Mouse (Mus musculus) ES-E14 (cell line): ENCODE data around the gene Nme3. TPM values are rescaled to one million over a fixed set of nuclear protein-coding genes. Genes with fewer than 3 reads are reported as not detected.

Experiments used
- DNase-seq: peaks from one replicate; pipeline ENCODE4 v3.0.0-alpha.2; 2013; ENCODE audit warnings: low read depth, low spot score
- H3K27ac ChIP-seq: 2 replicates; pipeline ENCODE4 v1.5.1; 2012; ENCODE audit warnings: low read depth, mild to moderate bottlenecking, low read length, moderate library complexity, mixed read lengths; ENCODE audit not compliant: poor library complexity, insufficient read depth, severe bottlenecking
- H3K36me3 ChIP-seq: 2 replicates; pipeline ENCODE4 v1.6.1; 2012; ENCODE audit warnings: mild to moderate bottlenecking, low read length, moderate library complexity, mixed read lengths; ENCODE audit not compliant: control insufficient read depth, poor library complexity, insufficient read depth, severe bottlenecking
- H3K4me1 ChIP-seq, 2 experiments: fragments of 150-350 bp in 1 of 2; sonication (generic) in 1 of 2; 2 replicates each; pipeline ENCODE4 v1.6.1; 2012; ENCODE audit warnings: low read length in 2 of 2, mild to moderate bottlenecking in 1 of 2, mixed read lengths in 1 of 2; ENCODE audit not compliant: control insufficient read depth in 2 of 2, insufficient read depth in 2 of 2, poor library complexity in 1 of 2
- H3K4me3 ChIP-seq, 2 experiments: fragments of 150-350 bp in 1 of 2; sonication (generic) in 1 of 2; 2 replicates each; pipeline ENCODE4 v1.5.1; 2012; ENCODE audit warnings: low read length in 2 of 2, low read depth in 1 of 2, mild to moderate bottlenecking in 1 of 2, mixed read lengths in 1 of 2; ENCODE audit not compliant: insufficient read depth in 1 of 2, poor library complexity in 1 of 2, severe bottlenecking in 1 of 2
- H3K9ac ChIP-seq: 2 replicates; pipeline ENCODE4 v1.6.1; 2012; ENCODE audit warnings: low read depth, mild to moderate bottlenecking, low read length, mixed read lengths; ENCODE audit not compliant: poor library complexity, insufficient read depth, severe bottlenecking
- H3K9me3 ChIP-seq: fragments of 150-350 bp; sonication (generic); 2 replicates; pipeline ENCODE4 v1.6.1; 2012; ENCODE audit warnings: low read depth, mild to moderate bottlenecking, low read length; ENCODE audit not compliant: control insufficient read depth, insufficient read depth
- CHD2 ChIP-seq: IDR thresholded peaks from 2 replicates; pipeline ENCODE4 v1.6.1; 2014; ENCODE audit warnings: mild to moderate bottlenecking, low read depth, low read length, inconsistent platforms
- HCFC1 ChIP-seq: IDR thresholded peaks from 2 replicates; pipeline ENCODE4 v1.6.1; 2012; ENCODE audit warnings: low read length, inconsistent platforms, borderline replicate concordance; ENCODE audit not compliant: insufficient read depth
- MAFK ChIP-seq: IDR thresholded peaks from 2 replicates; pipeline ENCODE4 v1.6.1; 2014; ENCODE audit warnings: mild to moderate bottlenecking, low read depth, low read length, inconsistent platforms; ENCODE audit not compliant: insufficient read depth
- ZC3H11A ChIP-seq: IDR thresholded peaks from 2 replicates; pipeline ENCODE4 v1.6.1; 2012; ENCODE audit warnings: low read depth, mild to moderate bottlenecking, inconsistent platforms, low read length, borderline replicate concordance
- ZNF384 ChIP-seq: IDR thresholded peaks from 2 replicates; pipeline ENCODE4 v1.6.1; 2012; ENCODE audit warnings: low read depth, low read length, inconsistent platforms
- in situ Hi-C, 2 experiments: fragments of 600-800 bp; cut with MboI; formaldehyde crosslinking; loops; one replicate each; pipeline ENCODE4 v1.15.1; 2025; ENCODE audit warnings: low sequenced_read_pairs in 2 of 2, inconsistent platforms in 1 of 2; ENCODE audit not compliant: unreplicated experiment in 2 of 2
- total RNA-seq: library from RNA; depleted of rRNA; stranded (reverse); fragments of 300-350 nt; gene quantifications from 2 replicates; pipeline ENCODE4 v1.2.3, GENCODE M21; 2012

The Nme3 gene
- total RNA-seq, 1 experiment, result 59.4 TPM

GRCm38 (mm10) chr17:24856589-24856988 is 39.7 kb upstream of the Nme3 start:
- Histone ChIP-seq H3K27ac (no peak overlapping the region; the same call in 1 of the 2 replicates), H3K9me3 (no peaks in the 10 kb centered on the region), H3K4me1 (peaks cover 0 to 7% of the 10 kb centered on the region in 2 experiments; a peak in 1 of 4 replicates), H3K4me3 (no peak overlapping the region), H3K9ac (no peak overlapping the region), H3K36me3 (peaks cover 8% of the 10 kb centered on the region; the same call in 1 of the 2 replicates)
- DNase-seq, result no peak
- TF ChIP-seq ZNF384 (no peak), ZC3H11A (no peak), CHD2 (no peak), MAFK (no peak), HCFC1 (no peak)
- in situ Hi-C loops, result no loop called here

GRCm38 (mm10) chr17:24857831-24858470 is 38.3 kb upstream of the Nme3 start:
- Histone ChIP-seq H3K9ac (no peak overlapping the region), H3K4me1 (peaks cover 0 to 7% of the 10 kb centered on the region in 2 experiments; a peak in 1 of 4 replicates), H3K27ac (no peak overlapping the region), H3K4me3 (no peak overlapping the region), H3K9me3 (no peaks in the 10 kb centered on the region), H3K36me3 (peaks cover 9% of the 10 kb centered on the region; the same call in 1 of the 2 replicates)
- DNase-seq, result no peak
- TF ChIP-seq ZC3H11A, result no peak
- in situ Hi-C loops, result no loop called here

GRCm38 (mm10) chr17:24858967-24859366 is 37.3 kb upstream of the Nme3 start:
- no peak overlapping the region for H3K27ac ChIP-seq
- in situ Hi-C loops, result no loop called here
- H3K9me3 ChIP-seq, result no peaks in the 10 kb centered on the region
- H3K4me3 ChIP-seq, result no peak overlapping the region
- peaks cover 9% of the 10 kb centered on the region; the same call in 1 of the 2 replicates for H3K36me3 ChIP-seq
- no peak overlapping the region for H3K9ac ChIP-seq
- no peak for TF ChIP-seq CHD2
- TF ChIP-seq ZNF384, result no peak
- TF ChIP-seq ZC3H11A, result no peak
- no peak for TF ChIP-seq MAFK
- TF ChIP-seq HCFC1, result no peak
- DNase-seq, result no peak
- H3K4me1 ChIP-seq, result peaks cover 0 to 7% of the 10 kb centered on the region in 2 experiments; a peak in 1 of 4 replicates

GRCm38 (mm10) chr17:24860076-24860475 is 36.2 kb upstream of the Nme3 start:
- H3K4me1 ChIP-seq, result peaks cover 0 to 7% of the 10 kb centered on the region in 2 experiments; a peak in 1 of 4 replicates
- no peak overlapping the region for H3K4me3 ChIP-seq
- TF ChIP-seq ZC3H11A (no peak), MAFK (no peak), ZNF384 (no peak), HCFC1 (no peak), CHD2 (no peak)
- H3K36me3 ChIP-seq, result peaks cover 9% of the 10 kb centered on the region; the same call in 1 of the 2 replicates
- no peak overlapping the region for H3K27ac ChIP-seq
- DNase-seq, result no peak
- no peak overlapping the region for H3K9ac ChIP-seq
- in situ Hi-C loops, result no loop called here
- H3K9me3 ChIP-seq, result no peaks in the 10 kb centered on the region
